Mouse (Mus musculus) brain, embryonic 18.5 days (tissue): ENCODE measurements around the gene Gm14440.
"Not testable (repeated sequence)": the region's sequence is repeated elsewhere in the genome, so short reads cannot be mapped to it uniquely, and the experiment has no call there.

Experiments used
- DNase-seq: peaks from one replicate; pipeline ENCODE4 v3.0.0-alpha.2; 2012; ENCODE audit warnings: low read depth, low spot score

Gene Gm14440

GRCm38 (mm10) chr2:175274825-175275224, at the start of gene Gm14440:
Gene Gm14440 (plus strand): TSS chr2:175275125.
- DNase-seq: not testable (repeated sequence)
